Mouse (Mus musculus) heart, embryonic 13.5 days (tissue): ENCODE measurements around the gene Prrx2. TPM values are rescaled to one million over a fixed set of nuclear protein-coding genes. Genes with fewer than 3 reads are reported as not detected.

Experiments used
- ATAC-seq: fragments of 200-750 bp; cut with Nextera tagmentation; 2 replicates; pipeline ENCODE4 v1.8.0; 2017; ENCODE audit warnings: moderate TSS enrichment; ENCODE audit not compliant: insufficient number of reproducible peaks, low FRiP score, low TSS enrichment; ENCODE audit errors: extremely low read depth
- H3K27ac ChIP-seq: fragments of 300-500 bp; sonication (generic); replicated peaks from 2 replicates; pipeline ENCODE4 v1.5.1; 2015; ENCODE audit warnings: moderate library complexity, mild to moderate bottlenecking, inconsistent platforms
- H3K27me3 ChIP-seq: fragments of 300-500 bp; sonication (generic); replicated peaks from 2 replicates; pipeline ENCODE4 v1.6.1; 2015; ENCODE audit warnings: mild to moderate bottlenecking, inconsistent platforms
- H3K36me3 ChIP-seq: fragments of 300-500 bp; sonication (generic); 2 replicates; pipeline ENCODE4 v1.6.1; 2015; ENCODE audit warnings: mild to moderate bottlenecking, inconsistent platforms
- H3K4me1 ChIP-seq: fragments of 300-500 bp; sonication (generic); 2 replicates; pipeline ENCODE4 v1.6.1; 2015; ENCODE audit warnings: inconsistent platforms
- H3K4me2 ChIP-seq: fragments of 300-500 bp; sonication (generic); 2 replicates; pipeline ENCODE4 v1.6.1; 2015; ENCODE audit warnings: inconsistent platforms, mild to moderate bottlenecking, moderate library complexity
- H3K4me3 ChIP-seq: fragments of 300-500 bp; sonication (generic); 2 replicates; pipeline ENCODE4 v1.5.1; 2015; ENCODE audit warnings: moderate library complexity, mild to moderate bottlenecking, inconsistent platforms
- H3K9ac ChIP-seq: fragments of 300-500 bp; sonication (generic); 2 replicates; pipeline ENCODE4 v1.6.1; 2015; ENCODE audit warnings: inconsistent platforms, mild to moderate bottlenecking, moderate library complexity
- H3K9me3 ChIP-seq: fragments of 300-500 bp; sonication (generic); 2 replicates; pipeline ENCODE4 v1.6.1; 2016; ENCODE audit warnings: inconsistent platforms
- WGBS: fragments of 180-500 bp; shearing (Covaris S2); methylation state at CpG from one replicate; pipeline ENCODE4 v1.1.7; 2015; ENCODE audit warnings: mixed read lengths; 5-methylcytosine and 5-hydroxymethylcytosine counted together
- polyA plus RNA-seq: library from polyadenylated mRNA; unstranded; fragments of >200 nt; fragmentation: Nextera tagmentation; extraction: Ambion mirVana; gene quantifications from 2 replicates; pipeline ENCODE4 v1.2.1, GENCODE M21; 2015

The Prrx2 gene
- polyA plus RNA-seq, 1 experiment from 2014 or later: 30.3 TPM

GRCm38 (mm10) chr2:30870863-30871262 is 36.1 kb downstream of the Prrx2 start:
- ATAC-seq: no peak
- H3K4me3 ChIP-seq: no peak overlapping the region
- H3K36me3 ChIP-seq: peaks cover 10% of the 10 kb centered on the region; the same call in 1 of the 2 replicates
- H3K4me2 ChIP-seq: no peak overlapping the region
- H3K4me1 ChIP-seq: peaks cover 48% of the 10 kb centered on the region
- 0 out of 2 replicates have a peak overlapping the region, but pooled peaks have one; percentile 12 for H3K27ac ChIP-seq
- no peaks in the 10 kb centered on the region for H3K9me3 ChIP-seq
- WGBS: 69% methylated on average over 8 of the region's 8 CpGs
- no peak overlapping the region for H3K9ac ChIP-seq
- no peaks in the 10 kb centered on the region for H3K27me3 ChIP-seq

- peak overlapping the region; percentile 25 for H3K9ac ChIP-seq
- peaks cover 10% of the 10 kb centered on the region; the same call in 1 of the 2 replicates for H3K36me3 ChIP-seq
- H3K27me3 ChIP-seq: no peaks in the 10 kb centered on the region
- no peak for ATAC-seq
- H3K27ac ChIP-seq: peak overlapping the region; percentile 76
- H3K4me3 ChIP-seq: no peak overlapping the region
- no peaks in the 10 kb centered on the region for H3K9me3 ChIP-seq
- H3K4me1 ChIP-seq: peaks cover 55% of the 10 kb centered on the region
- peak overlapping the region; percentile 11; the same call in 1 of the 2 replicates for H3K4me2 ChIP-seq
- 45% methylated on average over 6 of the region's 6 CpGs for WGBS
These were observed 37.9 kb downstream of the Prrx2 start for GRCm38 (mm10) chr2:30872669-30873068.

GRCm38 (mm10) chr2:30874445-30874844 is 39.7 kb downstream of the Prrx2 start:
- peak overlapping the region; percentile 41; the same call in 1 of the 2 replicates for H3K9ac ChIP-seq
- peaks cover 15% of the 10 kb centered on the region for H3K36me3 ChIP-seq
- 46% methylated on average over 10 of the region's 10 CpGs for WGBS
- no peak overlapping the region for H3K4me2 ChIP-seq
- H3K27ac ChIP-seq: peak overlapping the region; percentile 68
- ATAC-seq: no peak
- peaks cover 55% of the 10 kb centered on the region for H3K4me1 ChIP-seq
- H3K27me3 ChIP-seq: no peaks in the 10 kb centered on the region
- no peak overlapping the region for H3K4me3 ChIP-seq
- H3K9me3 ChIP-seq: no peaks in the 10 kb centered on the region

GRCm38 (mm10) chr2:30875096-30875495 is 40.3 kb downstream of the Prrx2 start:
- Histone ChIP-seq H3K9ac (peak overlapping the region; percentile 41; the same call in 1 of the 2 replicates), H3K27me3 (no peaks in the 10 kb centered on the region), H3K9me3 (no peaks in the 10 kb centered on the region), H3K4me1 (peaks cover 55% of the 10 kb centered on the region), H3K4me2 (no peak overlapping the region), H3K4me3 (no peak overlapping the region), H3K27ac (peak overlapping the region; percentile 68), H3K36me3 (peaks cover 21% of the 10 kb centered on the region)
- no peak for ATAC-seq
- WGBS: 71% methylated on average over 7 of the region's 7 CpGs

- Histone ChIP-seq H3K9me3 (no peaks in the 10 kb centered on the region), H3K4me1 (peaks cover 54% of the 10 kb centered on the region), H3K4me2 (no peak overlapping the region), H3K36me3 (peaks cover 28% of the 10 kb centered on the region), H3K4me3 (no peak overlapping the region), H3K27ac (peak overlapping the region; percentile 68), H3K9ac (no peak overlapping the region), H3K27me3 (no peaks in the 10 kb centered on the region)
- 49% methylated on average over 11 of the region's 11 CpGs for WGBS
- ATAC-seq: no peak
These were observed 41.1 kb downstream of the Prrx2 start for GRCm38 (mm10) chr2:30875621-30876432.

DNA sequence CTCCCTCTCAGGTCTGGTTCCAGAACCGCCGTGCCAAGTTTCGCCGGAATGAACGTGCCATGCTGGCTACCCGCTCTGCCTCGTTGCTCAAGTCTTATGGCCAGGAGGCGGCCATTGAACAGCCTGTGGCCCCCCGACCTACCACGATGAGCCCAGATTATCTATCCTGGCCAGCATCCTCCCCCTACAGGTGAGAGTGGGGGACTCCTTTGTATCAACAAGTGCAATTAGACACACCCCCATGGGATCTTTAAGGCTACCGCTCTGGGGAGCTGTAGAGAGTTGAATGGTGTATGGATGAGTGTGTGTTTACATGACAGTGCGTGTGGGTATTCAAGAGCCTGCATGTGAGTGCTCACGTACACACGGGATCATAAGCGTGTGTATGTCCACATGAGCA is 44.7 kb downstream of the Prrx2 start:
- no peak overlapping the region for H3K27ac ChIP-seq
- H3K4me3 ChIP-seq: no peak overlapping the region
- ATAC-seq: no peak
- H3K4me2 ChIP-seq: no peak overlapping the region
- H3K27me3 ChIP-seq: no peaks in the 10 kb centered on the region
- H3K9ac ChIP-seq: no peak overlapping the region
- peaks cover 56% of the 10 kb centered on the region for H3K36me3 ChIP-seq
- WGBS: 87% methylated on average over 15 of the region's 15 CpGs
- H3K4me1 ChIP-seq: peaks cover 21% of the 10 kb centered on the region
- no peaks in the 10 kb centered on the region for H3K9me3 ChIP-seq

DNA sequence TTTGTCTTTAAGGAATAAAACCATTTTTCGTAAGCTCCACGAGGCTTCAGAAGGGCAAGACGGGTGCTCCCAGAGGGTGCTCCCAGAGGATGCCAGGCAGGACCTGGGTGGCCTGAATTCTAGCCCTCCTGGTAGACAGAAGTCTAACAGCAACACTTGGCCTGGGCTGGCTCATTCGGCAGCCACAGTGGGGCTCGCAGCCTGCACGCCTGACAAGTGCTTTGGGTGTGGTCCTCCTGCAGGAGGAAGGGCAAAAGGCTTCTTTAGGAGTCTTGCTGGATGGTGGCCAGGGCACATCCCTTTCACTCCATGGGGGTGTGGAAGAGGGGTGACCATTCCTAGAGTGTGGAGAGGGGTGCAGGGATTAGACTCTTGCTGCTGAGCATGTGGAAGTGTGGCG is 46.4 kb downstream of the Prrx2 start:
- H3K9me3 ChIP-seq: no peaks in the 10 kb centered on the region
- 79% methylated on average over 7 of the region's 7 CpGs for WGBS
- H3K4me3 ChIP-seq: no peak overlapping the region
- no peaks in the 10 kb centered on the region for H3K27me3 ChIP-seq
- no peak overlapping the region for H3K4me2 ChIP-seq
- H3K4me1 ChIP-seq: peaks cover 4% of the 10 kb centered on the region
- no peak overlapping the region for H3K27ac ChIP-seq
- H3K36me3 ChIP-seq: peaks cover 64% of the 10 kb centered on the region
- no peak overlapping the region for H3K9ac ChIP-seq
- no peak for ATAC-seq

DNA sequence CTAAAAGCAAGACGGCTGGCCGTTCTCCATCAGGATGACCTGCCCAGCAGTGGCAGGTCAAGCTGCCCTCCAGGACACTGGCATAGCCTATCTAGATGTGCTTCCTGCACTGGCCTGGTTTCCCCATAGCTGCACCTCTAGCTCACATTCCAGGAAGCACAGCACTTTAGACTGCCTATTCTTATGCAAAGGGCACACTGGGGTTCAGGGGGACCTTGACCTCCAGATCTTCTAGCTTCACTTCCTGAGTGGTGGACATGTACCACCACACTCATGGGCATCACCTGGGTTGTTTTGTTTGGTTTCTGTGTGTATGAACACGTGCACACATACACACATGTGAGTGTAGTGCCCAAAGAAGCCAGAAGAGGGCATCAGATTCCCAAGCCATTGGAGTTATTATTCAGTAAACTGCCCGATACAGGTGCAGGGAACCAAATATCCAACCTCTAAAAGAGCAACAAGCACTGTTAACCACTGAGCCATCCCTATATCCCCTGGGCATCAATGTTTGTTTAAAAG is 50.1 kb downstream of the Prrx2 start:
- Histone ChIP-seq H3K9me3 (no peaks in the 10 kb centered on the region), H3K27ac (no peak overlapping the region), H3K36me3 (peaks cover 49% of the 10 kb centered on the region), H3K9ac (no peak overlapping the region), H3K4me2 (no peak overlapping the region), H3K4me3 (no peak overlapping the region), H3K27me3 (no peaks in the 10 kb centered on the region), H3K4me1 (no peaks in the 10 kb centered on the region)
- 97% methylated on average over 4 of the region's 4 CpGs for WGBS
- ATAC-seq: no peak

- Histone ChIP-seq H3K4me1 (peaks cover 2% of the 10 kb centered on the region), H3K4me2 (no peak overlapping the region), H3K9ac (no peak overlapping the region), H3K27me3 (no peaks in the 10 kb centered on the region), H3K9me3 (no peaks in the 10 kb centered on the region), H3K27ac (0 out of 2 replicates have a peak overlapping the region, but pooled peaks have one; percentile 17), H3K36me3 (peaks cover 42% of the 10 kb centered on the region), H3K4me3 (no peak overlapping the region)
- no peak for ATAC-seq
- WGBS: 45% methylated on average over 9 of the region's 9 CpGs
These were observed 50.8 kb downstream of the Prrx2 start for GRCm38 (mm10) chr2:30885453-30886163.

- 0 out of 2 replicates have a peak, but pooled peaks cover 4% of the 10 kb centered on the region for H3K36me3 ChIP-seq
- no peak overlapping the region for H3K27ac ChIP-seq
- ATAC-seq: no peak
- H3K9ac ChIP-seq: no peak overlapping the region
- peaks cover 14% of the 10 kb centered on the region for H3K4me1 ChIP-seq
- WGBS: 6% methylated on average over 3 of the region's 3 CpGs
- no peak overlapping the region for H3K4me2 ChIP-seq
- H3K27me3 ChIP-seq: no peaks in the 10 kb centered on the region
- H3K9me3 ChIP-seq: no peaks in the 10 kb centered on the region
- H3K4me3 ChIP-seq: no peak overlapping the region
These were observed 56.2 kb downstream of the Prrx2 start for GRCm38 (mm10) chr2:30891002-30891401.

DNA sequence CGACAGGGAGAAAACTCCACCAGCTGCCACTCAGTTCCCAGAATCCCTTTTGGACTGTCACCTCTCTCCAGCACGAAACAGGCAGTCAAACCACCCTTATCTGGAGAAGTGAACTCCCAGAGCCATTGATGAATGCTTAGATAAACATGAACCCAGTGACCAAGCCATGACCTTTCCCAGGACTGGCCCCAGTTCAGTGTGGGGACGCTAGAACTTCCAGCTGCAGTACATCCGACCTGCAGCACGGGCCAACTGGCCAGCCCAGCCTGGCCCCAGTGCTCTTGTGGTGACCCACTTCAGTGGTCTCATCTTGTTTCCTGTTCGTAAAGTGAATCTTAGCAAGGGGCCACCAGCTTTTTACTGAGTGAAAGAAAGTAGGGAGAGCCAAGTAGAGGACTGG is 58.6 kb downstream of the Prrx2 start:
- Histone ChIP-seq H3K9me3 (no peaks in the 10 kb centered on the region), H3K4me3 (no peak overlapping the region), H3K36me3 (no peaks in the 10 kb centered on the region), H3K27ac (no peak overlapping the region), H3K4me2 (no peak overlapping the region), H3K9ac (no peak overlapping the region), H3K27me3 (no peaks in the 10 kb centered on the region), H3K4me1 (peaks cover 22% of the 10 kb centered on the region)
- no peak for ATAC-seq
- 25% methylated on average over 6 of the region's 6 CpGs for WGBS
